Mouse (Mus musculus) hindbrain, postnatal 0 days (tissue): ENCODE measurements around the gene Mypop. TPM values are rescaled to one million over a fixed set of nuclear protein-coding genes. Genes with fewer than 3 reads are reported as not detected.

Experiments
- ATAC-seq: fragments of 200-750 bp; cut with Nextera tagmentation; 2 replicates; pipeline ENCODE4 v1.8.0; 2017; ENCODE audit warnings: mild to moderate bottlenecking, moderate TSS enrichment, moderate library complexity
- DNase-seq: peaks from one replicate; pipeline ENCODE4 v3.0.0-alpha.2; 2015; ENCODE audit warnings: low spot score
- H3K27ac ChIP-seq: fragments of 300-500 bp; sonication (generic); 2 replicates; pipeline ENCODE4 v1.5.1; 2014; ENCODE audit warnings: mild to moderate bottlenecking
- H3K27me3 ChIP-seq: fragments of 300-500 bp; sonication (generic); 2 replicates; pipeline ENCODE4 v1.6.1; 2014; ENCODE audit warnings: low read length, mixed read lengths; ENCODE audit not compliant: insufficient read depth
- H3K36me3 ChIP-seq: fragments of 300-500 bp; sonication (generic); 2 replicates; pipeline ENCODE4 v1.6.1; 2014; ENCODE audit warnings: low read length, mixed read lengths; ENCODE audit not compliant: insufficient read depth
- H3K4me1 ChIP-seq: fragments of 300-500 bp; sonication (generic); 2 replicates; pipeline ENCODE4 v1.6.1; 2014; ENCODE audit warnings: antibody characterized with exemption, low read length, mixed read lengths; ENCODE audit not compliant: insufficient read depth
- H3K4me2 ChIP-seq: fragments of 300-500 bp; sonication (generic); 2 replicates; pipeline ENCODE4 v1.6.1; 2014; ENCODE audit warnings: low read depth, mild to moderate bottlenecking, low read length, moderate library complexity, mixed read lengths
- H3K4me3 ChIP-seq: fragments of 300-500 bp; sonication (generic); 2 replicates; pipeline ENCODE4 v1.5.1; 2014; ENCODE audit warnings: low read length
- H3K9ac ChIP-seq: fragments of 300-500 bp; sonication (generic); replicated peaks from 2 replicates; pipeline ENCODE4 v1.6.1; 2014; ENCODE audit warnings: mild to moderate bottlenecking, low read length, moderate library complexity, mixed read lengths
- H3K9me3 ChIP-seq: fragments of 300-500 bp; sonication (generic); 2 replicates; pipeline ENCODE4 v1.6.1; 2016; ENCODE audit warnings: low read length, mixed read lengths
- CTCF ChIP-seq: IDR thresholded peaks from 2 replicates; pipeline ENCODE4 v1.5.1; 2016; ENCODE audit warnings: antibody characterized with exemption, control low read depth, low read depth
- WGBS: fragments of 180-500 bp; shearing (Covaris S2); extraction: QIAGEN DNeasy Blood & Tissue Kit; methylation state at CpG from one replicate; pipeline ENCODE4 v1.1.7; 2014; 5-methylcytosine and 5-hydroxymethylcytosine counted together
- polyA plus RNA-seq: library from polyadenylated mRNA; unstranded; fragments of >200 nt; fragmentation: Nextera tagmentation; extraction: Ambion mirVana; gene quantifications from 2 replicates; pipeline ENCODE4 v1.2.1, GENCODE M21; 2015
- total RNA-seq: library from RNA; depleted of rRNA; stranded (reverse); fragments of >200 nt; gene quantifications from 2 replicates; pipeline ENCODE4 v1.2.3, GENCODE M21; 2014

Mypop gene
- total and polyA plus RNA-seq, 2 experiments from 2014 or later, result 5.6 to 22.5 TPM

- TF ChIP-seq CTCF, result no peak
These were observed 27.7 kb upstream of the Mypop start for GRCm38 (mm10) chr7:18963294-18963843.

GRCm38 (mm10) chr7:18965312-18965711 is 25.7 kb upstream of the Mypop start:
- Histone ChIP-seq H3K27me3 (no peaks in the 10 kb centered on the region), H3K27ac (no peak overlapping the region), H3K36me3 (no peaks in the 10 kb centered on the region), H3K4me2 (no peak overlapping the region), H3K4me3 (no peak overlapping the region), H3K4me1 (peaks cover 10% of the 10 kb centered on the region), H3K9me3 (no peaks in the 10 kb centered on the region), H3K9ac (no peak overlapping the region)
- WGBS, result 76% methylated on average over 5 of the region's 5 CpGs
- ATAC-seq (no peak), DNase-seq (no peak)
- no peak for TF ChIP-seq CTCF

More at GRCm38 (mm10) chr7:18963294-18963843, 27.7 kb upstream of the Mypop start:
- ATAC-seq, result no peak
- Histone ChIP-seq H3K4me2 (peak overlapping the region; percentile 56), H3K27ac (no peak overlapping the region), H3K4me3 (no peak overlapping the region), H3K27me3 (no peaks in the 10 kb centered on the region), H3K9me3 (no peaks in the 10 kb centered on the region), H3K9ac (no peak overlapping the region), H3K4me1 (peaks cover 10% of the 10 kb centered on the region), H3K36me3 (no peaks in the 10 kb centered on the region; the same call in 1 of the 2 replicates)
- WGBS, result 8% methylated on average over 19 of the region's 19 CpGs
- DNase-seq, result no peak

- Histone ChIP-seq H3K9me3 (no peaks in the 10 kb centered on the region), H3K4me1 (peaks cover 4% of the 10 kb centered on the region), H3K27me3 (no peaks in the 10 kb centered on the region), H3K9ac (no peak overlapping the region), H3K4me2 (no peak overlapping the region), H3K4me3 (no peak overlapping the region), H3K27ac (no peak overlapping the region; the same call in 1 of the 2 replicates), H3K36me3 (no peaks in the 10 kb centered on the region)
- ATAC-seq, result peak; percentile 36; the same call in 1 of the 2 replicates
- WGBS, result 14% methylated on average over 8 of the region's 8 CpGs
- DNase-seq, result peak; percentile 64
- TF ChIP-seq CTCF, result no peak
These were observed 23.4 kb upstream of the Mypop start for GRCm38 (mm10) chr7:18967603-18968002.

- Histone ChIP-seq H3K27ac (no peak overlapping the region), H3K4me2 (no peak overlapping the region), H3K9me3 (no peaks in the 10 kb centered on the region), H3K27me3 (no peaks in the 10 kb centered on the region), H3K4me1 (no peaks in the 10 kb centered on the region), H3K9ac (no peak overlapping the region), H3K4me3 (no peak overlapping the region), H3K36me3 (no peaks in the 10 kb centered on the region)
- 95% methylated on average over 3 of the region's 3 CpGs for whole genome bisulfite sequencing
- DNase-seq (no peak), ATAC-seq (no peak)
- TF ChIP-seq CTCF, result peak; percentile 40
These were observed 20.1 kb upstream of the Mypop start for GRCm38 (mm10) chr7:18970956-18971355.

- Histone ChIP-seq H3K4me3 (no peak overlapping the region), H3K9me3 (no peaks in the 10 kb centered on the region), H3K4me2 (no peak overlapping the region), H3K27ac (no peak overlapping the region), H3K9ac (no peak overlapping the region), H3K27me3 (no peaks in the 10 kb centered on the region), H3K36me3 (no peaks in the 10 kb centered on the region), H3K4me1 (no peaks in the 10 kb centered on the region)
- no peak for TF ChIP-seq CTCF
- DNase-seq (no peak), ATAC-seq (no peak)
- WGBS, result 83% methylated on average over 9 of the region's 9 CpGs
These were observed 12.7 kb upstream of the Mypop start for GRCm38 (mm10) chr7:18978381-18978780.

- Histone ChIP-seq H3K4me3 (no peak overlapping the region), H3K36me3 (no peaks in the 10 kb centered on the region), H3K4me2 (no peak overlapping the region), H3K9me3 (no peaks in the 10 kb centered on the region), H3K9ac (no peak overlapping the region), H3K4me1 (no peaks in the 10 kb centered on the region), H3K27me3 (no peaks in the 10 kb centered on the region), H3K27ac (no peak overlapping the region)
- TF ChIP-seq CTCF, result no peak
- DNase-seq, result no peak
- 85% methylated on average over 2 of the region's 2 CpGs for WGBS
- ATAC-seq, result no peak
These were observed 4.5 kb upstream of the Mypop start for GRCm38 (mm10) chr7:18986503-18986902.

- ATAC-seq (no peak), DNase-seq (no peak)
- H3K4me2 ChIP-seq, result no peak within 1 kb of the TSS
- no peaks in the 10 kb centered on the region for H3K9me3 ChIP-seq
- TF ChIP-seq CTCF, result no peak
- no peaks in the 10 kb centered on the region for H3K27me3 ChIP-seq
- H3K4me1 ChIP-seq, result no peaks in the 10 kb centered on the region
- H3K27ac ChIP-seq, result no peak within 1 kb of the TSS
- H3K4me3 ChIP-seq, result no peak within 1 kb of the TSS
- H3K36me3 ChIP-seq, result no peaks in the 10 kb centered on the region
- no peak within 1 kb of the TSS for H3K9ac ChIP-seq
- WGBS, result 82% methylated on average over 2 of the region's 2 CpGs
These were observed 3.9 kb upstream of the Mypop start, which contains the start of gene Nanos2 for GRCm38 (mm10) chr7:18987100-18987499. Gene Nanos2, plus strand, starts transcription at chr7:18987400.
